Mouse (Mus musculus) heart, postnatal 4 days (tissue): ENCODE data around the gene Zfp207. TPM values are rescaled to one million over a fixed set of nuclear protein-coding genes. Genes with fewer than 3 reads are reported as not detected.
"Not testable (repeated sequence)": the region's sequence is repeated elsewhere in the genome, so short reads cannot be mapped to it uniquely, and the experiment has no call there.

ENCODE experiments used
- DNase-seq: peaks from one replicate; pipeline ENCODE4 v3.0.0; 2021
- total RNA-seq, 2 experiments: library from RNA; stranded (reverse); gene quantifications; 2 replicates each; pipeline ENCODE4 v1.2.3; 2021

The Zfp207 gene
- total RNA-seq = 100 to 1,000 TPM; 101 to 112 TPM

DNA sequence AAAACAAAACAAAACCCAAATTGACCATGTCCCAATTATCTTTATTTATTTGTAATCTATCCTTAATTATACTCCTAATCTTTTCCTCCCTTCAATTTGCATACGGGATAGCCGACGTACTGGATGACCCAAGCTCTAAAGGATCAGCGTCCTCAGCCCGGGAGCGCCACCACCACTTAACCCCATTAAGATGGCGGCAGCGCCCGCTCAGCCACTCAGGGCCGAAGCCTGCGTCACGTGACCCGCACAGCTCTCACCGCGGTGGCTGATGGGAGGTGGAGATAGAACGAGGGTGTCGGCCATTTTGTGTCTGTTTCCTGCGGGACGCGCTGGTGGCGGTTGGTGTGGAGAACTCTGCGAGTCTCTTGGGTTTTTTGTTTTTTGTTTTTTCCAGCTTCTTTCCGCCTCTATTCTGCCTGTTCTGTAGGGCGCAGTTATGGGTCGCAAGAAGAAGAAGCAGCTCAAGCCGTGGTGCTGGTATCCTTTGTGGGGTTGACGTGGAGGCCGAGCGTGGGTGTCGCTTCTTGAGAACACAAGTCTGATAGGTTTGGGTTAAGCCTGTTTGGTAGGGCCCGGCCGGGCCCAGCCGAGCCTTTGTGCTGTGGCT, at the start of gene Zfp207:
TSS of gene Zfp207 (plus strand) at position 261 of the 607 bp plus-strand sequence.
- DNase-seq = peak; percentile 98

DNA sequence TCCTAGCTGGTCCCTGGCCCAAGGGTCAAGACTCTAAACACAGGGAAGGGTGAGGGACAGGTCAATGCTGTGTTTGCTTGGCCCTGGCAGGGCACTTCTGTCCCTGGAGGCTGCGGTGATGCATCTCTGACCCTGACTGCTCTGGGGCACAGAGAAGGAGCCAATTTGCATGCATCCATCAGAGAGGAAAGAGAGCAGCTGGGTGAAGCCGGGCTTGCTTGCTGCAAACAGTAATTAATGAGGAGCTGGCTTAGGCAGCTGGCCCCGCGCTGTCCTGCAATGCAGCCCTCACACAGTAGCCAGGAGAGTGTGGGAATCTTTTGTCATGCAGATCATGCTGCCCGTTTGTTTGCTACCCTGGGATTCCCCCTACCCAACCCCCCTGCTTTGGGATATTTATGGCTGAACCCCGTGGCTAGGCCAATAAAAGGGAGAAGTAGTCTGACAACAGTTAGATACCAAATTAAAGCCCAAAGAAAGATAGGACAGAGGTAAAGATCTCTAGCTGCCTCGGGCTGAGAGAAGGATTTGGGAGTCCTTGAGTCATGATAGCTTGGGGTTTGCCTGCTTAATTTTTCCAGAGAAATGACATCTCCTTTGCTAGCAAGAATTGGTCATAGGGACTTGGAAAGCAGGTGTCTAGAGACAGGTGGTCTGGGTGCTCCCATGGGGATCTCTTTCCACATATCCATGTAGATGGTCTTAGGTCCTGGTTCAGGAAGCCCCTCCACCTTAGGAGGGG, 47.3 kb upstream of the Zfp207 start:
- DNase-seq = no peak

DNA sequence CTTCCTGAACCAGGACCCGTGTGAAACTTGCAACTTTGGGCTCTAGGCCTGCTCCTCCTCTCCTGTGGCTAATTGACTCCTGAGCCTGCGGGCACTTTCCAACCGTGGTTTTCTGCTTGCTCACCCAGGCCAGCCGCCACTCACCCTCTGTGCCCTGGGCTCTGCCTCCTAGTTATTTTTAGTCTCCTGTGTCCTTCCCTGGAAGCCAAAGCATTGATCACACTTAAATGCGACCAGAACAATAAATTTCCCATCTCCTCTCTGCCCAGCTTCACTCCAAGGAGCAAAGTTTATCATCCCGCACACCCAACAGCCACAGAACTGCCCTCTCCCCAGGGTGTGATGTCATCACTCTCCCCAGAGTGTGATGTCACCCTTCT, 46.7 kb upstream of the Zfp207 start:
- DNase-seq = no peak

DNA sequence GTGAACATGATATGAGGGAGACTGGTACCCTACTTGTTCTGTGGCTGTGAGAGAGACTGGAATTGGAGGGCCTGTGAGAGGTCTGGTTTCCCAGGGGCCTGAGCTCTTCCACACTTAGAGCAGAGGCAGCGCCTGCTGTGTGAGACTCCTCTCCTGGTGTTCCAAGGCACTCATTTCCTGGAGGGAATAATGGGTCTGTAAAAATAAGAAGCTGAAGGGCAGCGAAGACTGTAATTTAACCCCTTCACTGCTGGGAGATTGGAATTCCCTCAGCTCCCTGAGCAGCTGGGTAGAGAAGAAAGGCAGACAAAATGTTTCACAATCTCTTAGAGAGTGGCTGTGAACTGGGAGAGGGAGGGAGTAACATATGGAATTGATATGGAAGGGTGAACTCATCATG, 40.6 kb upstream of the Zfp207 start:
- DNase-seq = no peak

DNA sequence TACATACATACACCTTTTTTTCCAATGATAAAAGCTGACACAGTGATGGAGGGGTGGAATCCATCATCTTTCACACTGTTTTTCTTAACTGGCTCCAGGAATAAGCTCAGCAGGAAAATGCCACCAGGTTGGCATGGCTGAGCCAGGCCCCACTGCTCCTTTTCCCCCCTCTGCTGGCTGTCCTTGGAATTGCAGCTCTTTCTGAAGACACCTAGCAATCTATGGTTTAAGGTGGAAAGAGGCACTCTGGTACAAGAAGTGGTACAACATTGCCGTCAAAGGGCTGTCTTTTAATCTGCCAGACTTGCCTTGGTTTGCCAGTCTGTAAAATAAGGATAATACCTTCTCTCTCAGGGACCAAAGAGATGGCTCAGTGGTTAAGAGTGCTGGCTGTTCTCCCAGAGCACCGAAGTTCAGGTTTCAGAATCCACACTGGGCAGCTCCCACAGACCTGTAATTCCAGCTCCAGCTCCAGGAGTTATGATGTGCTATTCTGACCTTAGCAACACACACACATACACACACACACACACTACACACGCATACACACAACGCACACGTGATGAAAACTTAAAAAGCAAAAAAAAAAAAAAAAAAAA, 31.1 kb upstream of the Zfp207 start:
- peak; percentile 91 for DNase-seq

DNA sequence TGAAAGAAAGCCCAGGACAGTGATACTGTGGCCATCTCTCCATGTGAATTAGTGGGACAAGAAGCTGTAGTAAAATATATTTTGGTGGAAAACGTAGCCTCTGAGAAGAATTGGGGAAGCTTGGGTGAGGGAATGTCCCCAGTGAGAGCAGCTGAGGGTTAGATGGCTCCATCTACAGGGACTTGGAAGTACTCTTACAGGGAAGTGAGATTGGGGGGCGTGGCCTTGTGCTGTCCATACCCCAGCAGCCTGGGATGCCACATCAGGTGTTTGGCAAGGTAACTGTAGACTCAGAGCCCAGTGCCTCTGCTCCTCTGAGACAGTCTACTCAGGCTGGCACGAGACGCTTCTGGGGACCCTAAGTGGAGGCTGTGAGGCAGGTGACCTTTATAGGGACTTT, 28.2 kb upstream of the Zfp207 start:
- DNase-seq = peak; percentile 24

DNA sequence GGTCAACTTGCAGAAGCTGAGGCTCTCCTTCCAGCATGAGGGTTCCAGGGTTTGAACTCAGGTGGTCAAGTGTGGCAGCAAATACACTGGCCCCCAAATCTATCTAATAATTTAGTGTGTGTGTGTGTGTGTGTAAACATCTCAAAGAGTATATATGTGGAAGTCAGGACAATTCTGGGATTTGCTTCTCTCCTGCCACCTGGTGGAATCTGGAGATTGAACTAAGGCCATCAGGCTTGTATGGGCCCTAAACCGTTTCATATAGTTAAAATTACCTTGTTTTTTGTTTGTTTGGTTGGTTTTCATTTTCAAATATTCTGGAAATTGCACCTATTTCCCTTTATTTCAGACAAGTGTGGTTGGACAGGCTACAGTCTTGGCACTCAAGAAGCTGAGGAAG, 14.1 kb upstream of the Zfp207 start:
- no peak for DNase-seq

DNA sequence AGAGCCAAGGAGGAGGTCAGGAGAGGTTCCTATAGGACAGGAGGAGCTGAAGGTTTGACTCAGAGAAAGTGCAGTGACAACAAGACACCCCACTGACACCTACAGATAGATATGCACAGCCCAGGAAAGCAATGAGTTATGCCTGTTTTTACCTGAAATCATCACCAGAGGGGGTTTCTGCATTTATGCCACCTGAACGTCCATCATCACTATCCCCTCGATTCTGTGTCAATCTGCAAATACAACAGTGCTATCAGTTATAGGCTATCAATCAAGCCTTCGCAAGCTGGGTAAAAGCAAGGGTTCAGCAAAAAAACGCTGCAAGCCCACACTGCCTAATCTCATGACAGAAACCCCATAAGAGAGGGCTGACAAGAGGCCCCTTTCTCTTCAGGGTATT, 6.4 kb upstream of the Zfp207 start:
- no peak for DNase-seq

DNA sequence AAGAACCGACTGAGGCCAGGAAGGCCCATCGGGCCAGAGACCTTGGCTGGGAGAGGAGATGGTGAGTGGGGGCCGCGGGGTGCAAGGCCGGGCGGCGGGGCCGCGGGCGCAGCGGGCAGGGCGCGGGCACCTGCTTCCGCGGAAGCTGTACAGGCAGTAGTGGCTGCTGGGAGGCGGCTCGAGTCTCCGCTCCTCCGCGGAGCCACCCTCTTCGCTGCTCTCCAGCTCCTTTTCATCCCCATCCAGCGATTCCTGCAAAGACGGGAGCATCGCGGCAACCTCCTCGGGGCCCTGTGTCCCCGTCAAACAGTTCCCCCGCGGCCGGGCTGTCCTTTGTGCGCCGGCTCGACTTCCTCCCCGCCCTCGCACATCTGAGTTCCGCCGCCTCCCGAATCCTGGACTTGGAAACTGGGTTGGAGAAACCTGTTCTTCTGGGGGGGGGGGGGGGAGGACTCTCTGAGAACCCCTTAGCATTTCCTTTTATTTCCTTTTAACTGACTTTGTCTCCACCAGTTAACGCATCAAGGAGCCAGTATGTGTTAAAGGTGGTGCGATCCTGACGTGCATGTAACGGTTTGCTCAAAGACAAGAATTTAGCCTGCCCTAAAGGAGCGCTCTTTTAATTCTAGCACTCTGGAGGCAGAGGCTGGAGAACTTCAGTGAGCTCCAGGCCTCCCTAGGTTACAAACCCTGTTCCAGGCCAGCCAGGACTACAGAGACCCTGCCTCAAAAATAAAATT, 5.2 kb upstream of the Zfp207 start, which contains the start of gene 5730455P16Rik:
TSS of gene 5730455P16Rik (minus strand) at position 323 of the 740 bp plus-strand sequence.
- DNase-seq = peak; percentile 90

DNA sequence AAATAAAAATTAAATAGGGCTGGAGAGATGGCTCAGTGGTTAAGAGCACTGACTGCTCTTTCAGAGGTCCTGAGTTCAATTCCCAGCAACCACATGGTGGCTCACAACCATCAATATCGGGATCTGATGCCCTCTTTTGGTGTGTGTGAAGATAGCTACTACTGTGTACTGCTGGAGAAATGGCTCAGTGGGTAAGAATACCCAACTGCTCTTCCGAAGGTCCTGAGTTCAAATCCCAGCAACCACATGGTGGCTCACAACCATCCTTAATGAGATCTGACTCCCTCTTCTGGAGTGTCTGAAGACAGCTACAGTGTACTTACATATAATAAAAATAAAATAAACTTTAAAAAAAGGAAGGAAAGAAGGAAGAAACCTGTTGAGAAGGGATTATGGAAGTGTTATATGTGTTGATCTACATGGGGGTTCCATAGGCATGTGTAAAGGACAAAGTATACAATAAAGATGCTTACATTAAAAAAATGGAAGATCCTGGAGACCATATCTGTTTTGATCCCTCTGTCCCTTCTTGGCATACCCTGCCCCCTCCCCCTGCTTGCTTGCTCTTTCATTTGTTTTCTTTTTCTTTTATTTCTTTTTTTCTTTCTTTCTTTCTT, 4.5 kb upstream of the Zfp207 start:
- DNase-seq = not testable (repeated sequence)

DNA sequence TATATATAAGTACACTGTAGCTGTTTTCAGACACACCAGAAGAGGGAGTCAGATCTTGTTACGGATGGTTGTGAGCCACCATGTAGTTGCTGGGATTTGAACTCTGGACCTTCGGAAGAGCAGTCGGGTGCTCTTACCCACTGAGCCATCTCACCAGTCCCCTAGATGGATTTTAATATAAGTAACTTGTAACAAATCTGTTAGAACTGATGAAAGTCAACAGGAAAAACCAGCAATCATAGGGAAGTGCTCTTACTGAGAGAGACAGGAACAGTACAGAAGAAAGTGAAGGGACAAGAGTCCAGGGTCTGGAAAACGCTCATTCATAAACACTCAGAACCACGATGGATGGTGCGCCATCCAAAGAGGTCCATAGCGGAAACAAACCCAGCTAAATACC, 3.9 kb upstream of the Zfp207 start:
- not testable (repeated sequence) for DNase-seq

DNA sequence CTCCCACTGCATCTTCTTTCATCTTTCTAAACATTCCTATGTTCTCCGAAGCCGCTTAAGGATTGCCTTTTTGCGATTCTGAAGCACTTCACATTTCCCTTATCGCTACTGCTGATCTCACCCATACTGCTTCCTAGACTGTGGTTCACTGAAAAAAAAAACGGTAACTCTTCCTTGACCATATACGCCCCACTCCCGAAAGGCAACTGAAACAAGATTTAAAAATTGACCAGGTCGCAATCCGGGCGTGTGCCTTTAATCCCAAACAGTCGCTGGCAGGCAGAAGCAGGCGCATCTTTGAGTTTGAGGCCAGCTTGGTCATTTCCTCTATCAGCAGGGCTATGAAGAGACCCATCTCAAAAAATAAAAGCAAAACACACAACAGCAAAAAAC, 457 bp upstream of the Zfp207 start:
- peak; percentile 37 for DNase-seq

DNA sequence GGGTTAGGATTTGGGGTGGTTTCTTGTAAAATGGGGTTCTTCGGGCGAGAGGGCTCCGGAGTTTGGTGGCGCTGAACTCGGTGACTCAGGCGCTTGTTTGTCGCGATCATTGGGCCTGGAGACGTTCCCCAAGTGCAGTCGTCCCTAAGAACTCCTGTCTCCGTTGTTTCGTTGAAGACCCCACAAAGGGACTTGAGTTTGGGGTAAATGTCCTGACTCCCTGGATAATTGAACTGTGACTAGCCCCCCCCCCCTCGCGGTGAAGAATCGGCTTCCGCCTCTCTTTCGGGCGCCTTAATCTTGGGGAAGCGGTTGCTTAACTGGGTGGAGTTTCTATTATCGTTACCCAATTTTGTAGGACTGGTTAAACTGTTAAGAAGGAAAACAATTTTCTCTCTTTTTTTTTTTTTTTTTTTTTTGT, 557 bp downstream of the Zfp207 start:
- DNase-seq = no peak

DNA sequence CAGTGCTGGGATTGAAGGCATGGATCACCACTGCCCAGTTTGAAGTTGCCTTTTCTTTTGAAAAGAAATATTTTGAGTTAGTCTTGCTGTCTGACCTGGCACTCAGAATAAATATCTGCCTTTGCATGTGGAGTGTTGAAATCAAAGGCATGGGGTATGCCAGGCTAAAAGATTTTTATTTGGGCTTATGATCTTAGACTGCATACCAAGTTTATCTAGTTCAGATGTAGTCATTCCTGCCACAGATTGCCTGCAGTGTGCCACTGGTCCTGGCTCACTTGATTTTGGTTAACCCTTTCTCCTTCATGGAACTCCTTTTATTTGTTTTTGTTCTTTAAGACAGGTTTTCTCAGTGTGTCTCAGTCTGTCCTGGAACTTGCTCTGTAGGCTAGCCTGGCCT, 1.4 kb downstream of the Zfp207 start:
- DNase-seq = no peak

DNA sequence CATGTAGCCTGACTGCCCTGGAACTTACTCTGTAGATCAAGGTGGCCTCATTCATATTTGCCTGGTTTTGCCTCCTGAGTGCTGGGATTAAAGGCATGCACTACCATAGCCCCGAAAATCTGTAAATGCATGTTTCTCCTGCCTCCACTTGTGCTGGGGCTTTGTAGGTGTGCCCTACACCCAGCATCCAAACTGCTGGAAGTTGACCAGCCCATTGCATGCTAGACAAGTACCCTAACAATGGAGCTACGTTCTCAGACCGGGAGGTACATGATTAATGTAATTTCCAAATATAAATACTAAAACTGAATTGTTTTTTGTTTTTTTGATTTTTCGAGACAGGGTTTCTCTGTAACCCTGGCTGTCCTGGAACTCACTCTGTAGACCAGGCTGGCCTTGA, 2.0 kb downstream of the Zfp207 start:
- no peak for DNase-seq

DNA sequence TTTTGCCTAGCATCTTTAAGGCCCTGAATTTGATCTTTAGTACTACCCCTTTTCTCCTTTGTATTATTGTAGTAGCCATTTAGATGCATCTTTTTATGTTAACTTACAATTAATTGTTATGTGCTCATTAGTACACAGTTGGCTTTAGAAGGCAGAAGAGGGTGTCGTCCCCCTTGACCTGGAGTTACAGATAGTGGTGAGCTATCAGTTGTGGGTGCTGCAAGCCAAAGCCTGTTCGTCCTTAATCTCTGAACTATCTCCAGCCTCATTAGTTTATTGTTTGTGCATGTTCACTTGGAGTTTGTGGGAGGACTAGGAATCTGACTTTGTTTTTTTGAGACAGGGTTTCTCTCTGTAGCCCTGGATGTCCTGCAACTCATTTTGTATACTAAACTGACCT, 3.7 kb downstream of the Zfp207 start:
- DNase-seq = no peak

DNA sequence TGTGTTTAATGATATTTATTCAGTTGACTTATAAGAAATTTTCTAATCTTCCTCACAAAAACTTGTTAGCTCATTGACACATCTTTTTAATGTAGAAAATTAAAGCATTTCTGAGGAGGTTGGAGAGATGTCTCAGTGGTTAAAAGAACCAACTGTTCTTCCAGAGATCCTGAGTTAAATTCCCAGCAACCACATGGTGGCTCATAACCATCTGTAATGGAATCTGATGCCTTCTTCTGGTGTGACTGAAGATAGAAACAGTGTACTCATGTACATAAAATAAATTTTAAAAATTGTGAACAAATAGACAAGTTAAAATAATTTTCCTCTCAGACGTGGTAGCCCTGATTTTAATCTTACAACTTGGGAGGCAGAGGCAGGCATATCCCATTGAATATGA, 6.8 kb downstream of the Zfp207 start:
- no peak for DNase-seq

DNA sequence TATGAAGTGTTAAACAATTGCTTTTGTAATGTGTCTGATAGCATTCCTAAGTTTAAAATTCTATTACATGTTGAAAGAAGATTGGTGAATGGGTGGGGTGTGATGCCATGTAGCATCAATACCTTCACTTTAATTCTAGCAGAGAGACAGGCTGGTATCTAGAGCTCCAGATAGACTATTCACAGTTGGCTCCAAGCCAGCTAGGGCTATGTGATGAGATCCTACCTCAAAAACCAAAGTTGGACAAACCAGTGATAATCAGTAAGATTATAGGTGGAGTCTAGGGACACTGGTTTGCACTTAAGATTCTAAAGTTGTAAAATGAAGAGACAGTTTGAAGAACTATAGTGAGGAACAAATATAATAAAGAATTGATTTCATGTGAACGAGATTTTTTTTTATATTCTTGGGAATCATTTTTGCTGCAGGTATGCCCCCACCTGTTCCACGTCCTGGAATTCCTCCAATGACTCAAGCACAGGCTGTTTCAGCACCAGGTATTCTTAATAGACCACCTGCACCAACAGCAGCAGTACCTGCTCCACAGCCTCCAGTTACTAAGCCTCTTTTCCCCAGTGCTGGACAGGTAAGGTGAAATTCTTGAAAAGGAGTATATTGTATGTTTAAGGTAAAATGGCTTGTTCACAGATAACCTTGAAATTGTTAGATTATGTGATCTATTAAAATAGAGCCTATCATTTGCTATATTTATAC, 8.5 kb downstream of the Zfp207 start:
- DNase-seq = no peak

DNA sequence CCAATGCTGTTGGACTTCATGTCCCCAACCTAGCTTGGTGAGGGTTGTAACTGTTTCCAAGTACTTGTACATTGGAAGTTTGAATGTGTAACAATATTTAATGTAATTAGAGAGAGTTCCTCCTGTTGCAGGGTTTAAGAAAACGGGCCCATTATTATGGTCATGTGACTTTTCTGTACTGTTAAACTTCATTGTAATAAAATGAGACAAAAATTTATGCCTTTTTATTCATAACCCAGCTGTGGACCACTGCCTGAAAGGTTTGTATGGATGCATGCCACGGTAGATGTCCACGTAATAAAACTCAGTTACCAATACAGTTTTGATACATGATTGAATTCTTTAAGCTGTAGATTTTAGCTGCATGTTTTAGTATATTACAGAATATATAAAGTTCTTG, 12.9 kb downstream of the Zfp207 start:
- DNase-seq = no peak

DNA sequence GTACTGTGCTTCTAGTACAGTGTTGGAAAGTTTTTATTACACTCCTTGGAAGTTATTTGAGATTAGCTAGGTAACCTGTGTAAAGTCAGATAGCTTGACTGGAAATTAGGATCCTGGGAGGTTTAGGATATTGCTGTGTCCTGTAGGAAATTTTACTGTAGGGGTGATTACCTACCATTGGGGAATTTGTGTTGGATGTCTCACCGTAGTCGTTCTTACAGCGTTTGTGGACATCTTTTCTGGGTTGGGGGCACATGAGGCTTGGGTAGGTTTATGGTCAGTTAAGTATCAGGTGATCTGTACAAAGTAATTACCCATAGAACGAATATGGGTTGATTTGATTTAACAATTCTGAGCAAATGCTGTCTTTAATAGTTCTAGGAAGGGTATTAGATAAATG, 13.5 kb downstream of the Zfp207 start:
- DNase-seq = no peak

DNA sequence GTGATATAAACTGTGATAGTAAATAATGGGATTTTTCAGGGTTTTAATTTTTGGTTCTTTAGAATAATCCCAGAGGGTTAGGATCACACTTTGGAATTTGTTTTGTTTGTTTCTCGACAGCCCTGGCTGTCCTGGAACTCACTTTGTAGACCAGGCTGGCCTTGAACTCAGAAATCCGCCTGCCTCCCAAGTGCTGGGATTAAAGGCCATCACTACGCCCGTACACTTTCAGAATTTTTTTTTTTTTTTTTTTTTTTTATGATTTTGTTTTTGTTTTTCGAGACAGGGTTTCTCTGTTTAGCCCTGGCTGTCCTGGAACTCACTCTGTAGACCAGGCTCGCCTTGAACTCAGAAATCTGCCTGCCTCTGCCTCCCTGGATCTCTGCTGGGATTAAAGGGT, 24.8 kb downstream of the Zfp207 start:
- not testable (repeated sequence) for DNase-seq

DNA sequence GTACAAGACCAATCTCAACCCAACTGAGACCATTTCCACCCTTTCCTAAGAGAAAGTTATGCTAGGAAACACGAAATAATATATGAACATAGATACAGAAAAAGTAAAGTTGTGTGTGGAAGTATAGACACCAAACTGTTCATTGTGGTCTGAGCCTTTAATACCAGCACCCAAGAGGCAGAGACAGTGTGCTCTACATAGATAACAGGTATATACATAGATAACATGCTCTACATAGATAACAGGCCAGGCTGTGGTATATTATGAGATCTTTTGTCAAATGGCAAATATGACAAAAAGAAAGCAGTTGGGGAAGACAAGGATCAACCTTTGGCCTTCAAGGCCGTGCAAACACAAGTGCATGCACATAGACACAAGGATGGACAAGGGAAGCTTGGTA, 27.3 kb downstream of the Zfp207 start:
- no peak for DNase-seq
